Mouse (Mus musculus) liver, embryonic 12.5 days (tissue): ENCODE data around the gene Tns1. TPM values are rescaled to one million over a fixed set of nuclear protein-coding genes. Genes with fewer than 3 reads are reported as not detected.
A peak's percentile ranks its signal among the peaks of the same experiment; 100 is the strongest.

ENCODE experiments used
- ATAC-seq: fragments of 200-750 bp; cut with Nextera tagmentation; 2 replicates; pipeline ENCODE4 v1.8.0; 2017; ENCODE audit warnings: moderate number of reproducible peaks, mild to moderate bottlenecking, moderate library complexity
- H3K27ac ChIP-seq: fragments of 300-500 bp; sonication (generic); 2 replicates; pipeline ENCODE4 v1.5.1; 2016; ENCODE audit warnings: mild to moderate bottlenecking
- H3K27me3 ChIP-seq: fragments of 300-500 bp; sonication (generic); replicated peaks from 2 replicates; pipeline ENCODE4 v1.6.1; 2016; ENCODE audit warnings: mild to moderate bottlenecking, moderate library complexity
- H3K36me3 ChIP-seq: fragments of 300-500 bp; sonication (generic); 2 replicates; pipeline ENCODE4 v1.6.1; 2016; ENCODE audit warnings: mild to moderate bottlenecking, moderate library complexity
- H3K4me1 ChIP-seq: fragments of 300-500 bp; sonication (generic); 2 replicates; pipeline ENCODE4 v1.6.1; 2016
- H3K4me2 ChIP-seq: fragments of 300-500 bp; sonication (generic); 2 replicates; pipeline ENCODE4 v1.6.1; 2016; ENCODE audit warnings: mild to moderate bottlenecking, moderate library complexity
- H3K4me3 ChIP-seq: fragments of 300-500 bp; sonication (generic); 2 replicates; pipeline ENCODE4 v1.5.1; 2016; ENCODE audit warnings: mild to moderate bottlenecking, moderate library complexity
- H3K9ac ChIP-seq: fragments of 300-500 bp; sonication (generic); 2 replicates; pipeline ENCODE4 v1.6.1; 2016; ENCODE audit warnings: mild to moderate bottlenecking, moderate library complexity
- H3K9me3 ChIP-seq: fragments of 300-500 bp; sonication (generic); replicated peaks from 2 replicates; pipeline ENCODE4 v1.6.1; 2016; ENCODE audit warnings: mild to moderate bottlenecking, moderate library complexity
- WGBS: fragments of 180-500 bp; shearing (Covaris S2); methylation state at CpG from one replicate; pipeline ENCODE4 v1.1.7; 2016; ENCODE audit not compliant: insufficient replicate concordance; 5-methylcytosine and 5-hydroxymethylcytosine counted together
- polyA plus RNA-seq: library from polyadenylated mRNA; unstranded; fragments of >200 nt; fragmentation: Nextera tagmentation; extraction: Ambion mirVana; gene quantifications from 2 replicates; pipeline ENCODE4 v1.2.1, GENCODE M21; 2016

Tns1 gene
- polyA plus RNA-seq, 1 experiment from 2014 or later = 13.1 TPM

DNA sequence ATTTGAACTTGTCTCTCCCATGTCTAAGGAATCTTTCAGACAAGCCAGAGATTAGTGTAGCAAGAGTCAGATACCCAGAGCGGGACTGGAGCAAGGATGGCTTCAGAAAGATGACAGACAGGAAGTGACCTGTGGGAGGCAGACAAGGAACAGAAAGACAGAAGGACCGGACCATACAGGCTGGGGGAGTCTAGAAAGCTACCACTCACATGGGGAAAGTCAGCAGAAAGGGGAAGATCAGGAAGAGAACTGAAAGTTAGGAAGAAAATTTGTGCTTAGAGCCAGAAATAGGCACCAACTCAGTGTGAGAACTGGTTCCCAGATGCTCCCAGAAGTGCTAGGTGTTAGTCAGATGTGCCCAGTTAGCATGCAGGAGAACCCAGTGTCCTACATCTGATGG lies 71.2 kb downstream of the Tns1 start:
- H3K27me3 ChIP-seq = peaks cover 11% of the 10 kb centered on the region; the same call in 1 of the 2 replicates
- no peak overlapping the region for H3K4me3 ChIP-seq
- no peak for ATAC-seq
- H3K27ac ChIP-seq = no peak overlapping the region
- peaks cover 9% of the 10 kb centered on the region; the same call in 1 of the 2 replicates for H3K4me1 ChIP-seq
- no peaks in the 10 kb centered on the region for H3K9me3 ChIP-seq
- no peak overlapping the region for H3K9ac ChIP-seq
- no peak overlapping the region for H3K4me2 ChIP-seq
- no peaks in the 10 kb centered on the region for H3K36me3 ChIP-seq
- 31% methylated on average over 2 of the region's 2 CpGs for WGBS

DNA sequence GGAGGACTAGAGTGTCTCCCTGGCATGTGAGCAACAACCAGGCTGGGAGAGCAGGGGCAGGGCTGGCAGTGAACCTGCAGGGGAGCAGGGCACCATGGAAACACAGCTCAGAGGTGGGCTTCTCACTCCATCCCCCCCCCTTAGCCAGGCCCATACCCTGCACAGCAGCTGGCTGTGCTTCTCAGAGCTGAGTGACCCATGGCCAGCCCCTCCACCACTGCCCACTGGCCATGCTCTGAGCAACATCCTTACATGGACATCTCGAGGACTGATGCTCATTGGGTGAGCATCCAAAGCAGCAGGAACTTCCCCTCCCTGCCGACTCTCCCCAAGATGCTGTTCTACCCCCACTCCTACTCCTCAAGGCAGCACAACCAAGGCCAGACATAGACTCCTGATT lies 72.9 kb downstream of the Tns1 start:
- 16% methylated on average over 2 of the region's 2 CpGs for WGBS
- H3K27me3 ChIP-seq = peaks cover 12% of the 10 kb centered on the region; the same call in 1 of the 2 replicates
- no peak overlapping the region for H3K27ac ChIP-seq
- H3K9me3 ChIP-seq = no peaks in the 10 kb centered on the region
- H3K36me3 ChIP-seq = no peaks in the 10 kb centered on the region
- peaks cover 9% of the 10 kb centered on the region; the same call in 1 of the 2 replicates for H3K4me1 ChIP-seq
- no peak overlapping the region for H3K4me2 ChIP-seq
- no peak overlapping the region for H3K9ac ChIP-seq
- no peak overlapping the region for H3K4me3 ChIP-seq
- no peak for ATAC-seq

DNA sequence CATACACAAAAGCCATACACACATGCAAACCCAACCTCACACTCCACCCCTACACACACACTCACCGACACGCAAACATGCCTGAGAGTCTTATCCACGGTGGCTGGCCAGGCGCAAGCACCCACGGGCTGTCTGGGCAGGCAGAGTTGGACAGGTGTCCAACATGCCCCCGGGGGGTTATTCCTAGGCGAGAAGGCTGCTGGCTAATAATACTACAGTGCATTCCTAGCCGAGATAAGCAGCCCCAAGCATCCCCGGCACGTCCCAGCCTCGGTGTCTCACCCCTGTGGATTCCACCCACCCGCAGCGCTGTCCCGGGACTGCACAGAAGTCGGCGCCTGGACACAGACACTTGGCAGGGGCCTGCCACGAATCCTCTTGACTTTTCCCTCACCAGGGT lies 74.8 kb downstream of the Tns1 start:
- Histone ChIP-seq H3K36me3 (no peaks in the 10 kb centered on the region), H3K9me3 (no peaks in the 10 kb centered on the region), H3K4me2 (no peak overlapping the region), H3K4me1 (peaks cover 14% of the 10 kb centered on the region), H3K9ac (no peak overlapping the region), H3K4me3 (no peak overlapping the region), H3K27me3 (0 out of 2 replicates have a peak, but pooled peaks cover 8% of the 10 kb centered on the region), H3K27ac (no peak overlapping the region)
- 73% methylated on average over 17 of the region's 17 CpGs for WGBS
- no peak for ATAC-seq

DNA sequence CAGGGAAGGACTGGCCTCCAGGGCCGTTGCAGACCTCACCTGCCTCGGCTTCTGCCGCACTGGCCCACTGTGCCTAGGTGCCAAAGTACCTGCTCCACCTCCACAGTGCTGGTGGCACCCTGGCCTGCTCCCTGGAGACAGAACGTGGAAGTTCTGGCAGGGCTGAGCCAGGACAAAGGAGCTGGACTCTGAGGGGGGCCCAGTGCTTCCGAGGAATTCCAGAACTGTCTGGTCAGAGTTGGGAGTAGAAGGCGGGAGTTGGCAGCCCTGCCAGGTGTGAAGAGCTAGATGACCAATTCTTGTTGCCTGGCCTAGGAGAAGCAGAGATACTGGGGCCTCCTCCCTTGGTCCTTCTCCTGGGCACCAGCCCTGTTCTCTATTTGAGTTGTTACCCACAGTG lies 76.5 kb downstream of the Tns1 start:
- no peak overlapping the region for H3K9ac ChIP-seq
- ATAC-seq = no peak
- H3K4me3 ChIP-seq = no peak overlapping the region
- WGBS = 53% methylated on average over 6 of the region's 6 CpGs
- no peaks in the 10 kb centered on the region for H3K36me3 ChIP-seq
- H3K4me1 ChIP-seq = peaks cover 24% of the 10 kb centered on the region
- 0 out of 2 replicates have a peak, but pooled peaks cover 8% of the 10 kb centered on the region for H3K27me3 ChIP-seq
- no peak overlapping the region for H3K4me2 ChIP-seq
- no peak overlapping the region for H3K27ac ChIP-seq
- no peaks in the 10 kb centered on the region for H3K9me3 ChIP-seq

DNA sequence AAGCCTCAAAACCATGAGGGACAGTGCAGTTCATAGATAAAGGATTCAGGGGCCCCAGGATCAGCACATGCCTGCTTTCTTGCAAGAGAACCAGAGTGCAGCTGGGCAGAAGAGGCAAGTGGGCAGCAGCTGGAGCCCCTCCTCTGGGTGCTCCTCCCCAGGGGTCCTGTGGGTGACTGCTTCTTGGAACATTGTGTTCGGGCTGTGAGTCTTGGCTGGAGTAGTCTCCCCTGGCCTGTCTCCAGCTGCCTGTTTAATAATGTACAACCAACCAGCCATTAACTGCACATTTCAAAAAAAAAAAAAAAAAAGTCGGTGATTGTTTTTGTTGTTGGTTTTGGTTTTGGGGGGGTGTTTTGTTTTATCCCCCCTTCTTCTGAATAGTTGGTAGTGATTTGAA lies 76.9 kb downstream of the Tns1 start:
- no peak overlapping the region for H3K4me3 ChIP-seq
- no peaks in the 10 kb centered on the region for H3K9me3 ChIP-seq
- H3K9ac ChIP-seq = no peak overlapping the region
- no peaks in the 10 kb centered on the region for H3K36me3 ChIP-seq
- no peak overlapping the region for H3K27ac ChIP-seq
- 66% methylated on average over 2 of the region's 2 CpGs for WGBS
- no peak overlapping the region for H3K4me2 ChIP-seq
- peaks cover 28% of the 10 kb centered on the region for H3K4me1 ChIP-seq
- H3K27me3 ChIP-seq = 0 out of 2 replicates have a peak, but pooled peaks cover 8% of the 10 kb centered on the region
- no peak for ATAC-seq

DNA sequence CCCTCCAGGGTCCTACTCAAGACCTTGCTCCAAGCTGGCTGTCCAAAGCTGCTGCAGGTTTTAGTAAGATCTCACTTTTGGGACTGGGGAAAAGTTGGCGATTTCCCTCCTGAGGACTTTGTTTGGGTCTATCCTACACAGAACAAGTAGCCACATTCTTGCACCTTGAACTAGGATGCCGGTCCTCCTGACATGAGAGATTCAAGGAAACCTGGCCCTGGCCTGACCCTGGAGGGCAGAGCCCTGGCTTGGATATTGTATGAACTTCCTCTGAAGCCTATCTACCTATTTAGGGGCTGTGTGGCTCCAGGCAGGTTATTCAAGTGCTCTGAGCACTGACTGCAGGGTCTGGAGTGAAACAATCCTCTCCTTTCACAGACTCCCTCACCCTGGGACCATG lies 79.2 kb downstream of the Tns1 start:
- Histone ChIP-seq H3K4me1 (peaks cover 47% of the 10 kb centered on the region), H3K27ac (no peak overlapping the region)
- no peak for ATAC-seq

DNA sequence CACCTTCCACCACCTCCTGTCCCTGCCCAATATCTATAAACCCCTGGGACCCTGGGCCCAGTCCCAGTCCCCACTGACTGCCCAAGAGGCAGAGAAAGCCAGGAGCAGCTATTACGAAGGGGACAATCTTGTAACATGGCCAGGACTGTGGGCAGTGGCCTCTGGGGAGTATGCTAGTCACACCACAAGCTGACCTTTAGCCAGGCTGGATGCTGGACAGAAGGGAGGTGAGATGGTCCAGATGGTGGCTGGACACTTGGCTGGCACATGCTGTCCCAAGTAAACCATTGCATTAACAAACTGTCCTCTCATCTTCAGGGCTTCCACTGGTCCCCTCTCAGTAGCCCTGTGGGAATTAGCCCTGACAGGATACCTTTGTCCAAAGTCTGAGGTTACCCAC lies 79.8 kb downstream of the Tns1 start:
- Histone ChIP-seq H3K27me3 (0 out of 2 replicates have a peak, but pooled peaks cover 12% of the 10 kb centered on the region), H3K9ac (no peak overlapping the region), H3K4me3 (no peak overlapping the region), H3K36me3 (no peaks in the 10 kb centered on the region), H3K4me1 (peaks cover 47% of the 10 kb centered on the region), H3K27ac (no peak overlapping the region), H3K4me2 (no peak overlapping the region), H3K9me3 (no peaks in the 10 kb centered on the region)
- 56% methylated on average over 1 of the region's 1 CpGs for WGBS
- ATAC-seq = no peak

More for the DNA sequence above, 79.2 kb downstream of the Tns1 start:
- Histone ChIP-seq H3K4me3 (no peak overlapping the region), H3K9me3 (no peaks in the 10 kb centered on the region), H3K9ac (no peak overlapping the region), H3K36me3 (no peaks in the 10 kb centered on the region), H3K27me3 (0 out of 2 replicates have a peak, but pooled peaks cover 7% of the 10 kb centered on the region), H3K4me2 (no peak overlapping the region)
- 76% methylated on average over 2 of the region's 2 CpGs for WGBS

DNA sequence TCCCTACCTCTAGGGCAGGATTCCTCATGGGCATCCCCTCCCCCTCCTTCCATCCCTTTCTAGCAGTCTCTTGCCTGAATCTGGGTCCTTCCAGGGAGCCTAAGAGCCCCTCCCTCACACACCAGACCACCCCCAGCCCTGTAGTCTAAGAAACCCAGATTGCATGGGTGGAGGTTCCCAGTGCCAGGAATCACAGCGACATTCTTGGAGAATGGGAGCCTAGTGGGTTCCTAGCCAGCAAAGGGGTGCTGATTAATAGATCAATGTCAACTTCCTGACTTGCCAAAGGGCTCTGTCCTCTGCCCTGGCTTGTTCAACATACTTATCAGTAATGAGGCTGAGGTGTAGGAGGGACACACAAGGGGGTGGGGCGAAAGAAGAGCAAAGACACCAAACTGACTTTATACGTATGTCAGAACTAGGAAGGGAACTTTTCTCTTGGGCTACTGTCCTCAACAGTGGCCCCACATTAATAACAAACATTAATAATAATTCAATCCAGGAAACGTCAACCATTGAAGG lies 80.6 kb downstream of the Tns1 start:
- WGBS = 22% methylated on average over 4 of the region's 4 CpGs

DNA sequence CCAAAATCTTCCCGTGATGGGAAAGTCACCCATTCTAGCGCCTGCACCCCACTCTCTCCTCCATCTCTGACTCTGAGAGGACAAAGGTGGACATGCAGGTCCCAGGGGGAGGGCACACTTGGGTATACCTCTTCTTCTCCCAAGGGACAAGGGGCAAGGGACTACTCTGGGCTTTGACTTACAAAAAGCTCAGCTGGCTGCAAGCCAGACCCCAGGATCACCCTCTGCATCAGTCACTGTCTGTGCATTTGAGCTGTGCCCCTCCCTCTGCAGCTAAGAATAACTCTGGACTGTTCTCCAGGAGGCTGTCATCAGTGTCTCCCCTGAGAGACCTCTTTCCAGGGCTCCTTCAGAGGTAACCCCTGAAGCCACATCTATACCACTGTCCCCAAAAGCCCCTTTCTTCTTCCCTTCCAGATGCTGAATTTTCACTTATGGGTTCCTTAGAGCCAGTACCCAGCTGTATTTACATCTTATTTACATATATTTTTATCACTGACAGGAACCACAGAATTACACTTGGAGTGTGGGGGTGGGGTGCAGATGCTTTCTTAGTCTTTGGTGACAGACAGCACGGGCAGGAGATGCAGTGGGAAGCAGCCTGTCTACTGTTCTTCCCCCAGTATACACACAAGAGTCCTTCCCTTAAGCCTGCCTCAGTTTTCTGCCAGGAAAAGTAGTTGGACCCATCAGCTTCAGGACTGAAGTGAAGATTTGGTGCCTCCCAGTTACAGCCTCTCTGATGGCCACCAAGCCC lies 81.4 kb downstream of the Tns1 start:
- H3K4me3 ChIP-seq = no peak overlapping the region
- WGBS = 38% methylated on average over 3 of the region's 3 CpGs
- H3K9ac ChIP-seq = no peak overlapping the region
- no peak overlapping the region for H3K27ac ChIP-seq
- H3K36me3 ChIP-seq = no peaks in the 10 kb centered on the region
- H3K4me1 ChIP-seq = peaks cover 47% of the 10 kb centered on the region
- peak overlapping the region; percentile 29; the same call in 1 of the 2 replicates for H3K4me2 ChIP-seq
- no peaks in the 10 kb centered on the region for H3K9me3 ChIP-seq
- peaks cover 11% of the 10 kb centered on the region; the same call in 1 of the 2 replicates for H3K27me3 ChIP-seq
- ATAC-seq = no peak

More for the DNA sequence above, 80.6 kb downstream of the Tns1 start:
- Histone ChIP-seq H3K9me3 (no peaks in the 10 kb centered on the region), H3K9ac (no peak overlapping the region), H3K4me2 (peak overlapping the region; percentile 29; the same call in 1 of the 2 replicates), H3K27me3 (peaks cover 12% of the 10 kb centered on the region; the same call in 1 of the 2 replicates), H3K4me3 (no peak overlapping the region), H3K4me1 (peaks cover 47% of the 10 kb centered on the region), H3K27ac (no peak overlapping the region), H3K36me3 (no peaks in the 10 kb centered on the region)
- peak; percentile 40; the same call in 1 of the 2 replicates for ATAC-seq

DNA sequence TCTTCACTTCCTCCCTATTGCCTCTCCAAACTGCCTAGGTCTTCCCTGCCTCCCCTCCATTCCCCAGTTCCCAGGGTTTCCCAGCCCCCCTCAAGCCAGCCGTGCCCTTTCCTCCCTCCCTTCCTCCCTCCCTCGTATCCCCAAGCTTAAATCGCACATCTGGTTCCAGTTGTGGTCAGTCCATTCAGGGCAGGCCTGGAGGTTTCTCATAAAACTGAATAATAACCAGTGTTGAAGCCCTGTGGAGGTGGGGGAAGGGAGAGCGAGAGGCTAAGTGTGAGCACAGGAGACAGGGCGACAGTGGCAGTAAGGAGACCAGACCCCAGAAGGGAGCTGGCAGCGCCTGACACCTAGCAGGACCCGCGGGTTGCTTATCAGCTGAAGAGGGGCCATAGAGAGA lies 82.6 kb downstream of the Tns1 start:
- peak overlapping the region; percentile 32; the same call in 1 of the 2 replicates for H3K9ac ChIP-seq
- H3K27ac ChIP-seq = peak overlapping the region; percentile 64
- H3K4me1 ChIP-seq = peaks cover 53% of the 10 kb centered on the region
- H3K9me3 ChIP-seq = no peaks in the 10 kb centered on the region
- no peak overlapping the region for H3K4me3 ChIP-seq
- peaks cover 23% of the 10 kb centered on the region for H3K27me3 ChIP-seq
- WGBS = 18% methylated on average over 8 of the region's 8 CpGs
- ATAC-seq = no peak
- no peaks in the 10 kb centered on the region for H3K36me3 ChIP-seq
- H3K4me2 ChIP-seq = peak overlapping the region; percentile 49

DNA sequence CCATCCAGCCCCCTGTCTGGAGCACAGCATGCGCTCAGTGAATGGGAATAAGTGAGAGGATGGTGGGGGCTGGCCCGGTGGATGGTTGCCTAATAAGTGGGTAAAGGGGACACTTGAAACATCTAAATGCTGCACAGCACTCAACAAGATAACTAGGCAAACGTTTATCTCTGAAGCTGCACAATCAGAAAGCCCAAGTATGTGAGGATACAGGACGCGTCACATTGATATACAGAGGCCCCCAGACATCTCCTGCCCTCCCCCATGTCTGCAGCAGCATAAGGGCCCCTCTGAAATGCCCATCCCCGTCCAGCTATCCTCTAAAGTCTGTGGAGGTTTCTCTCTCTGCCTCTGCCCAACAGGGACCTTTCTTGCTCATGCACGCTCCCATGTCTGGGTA lies 83.1 kb downstream of the Tns1 start:
- Histone ChIP-seq H3K27ac (peak overlapping the region; percentile 64), H3K27me3 (peaks cover 28% of the 10 kb centered on the region), H3K4me2 (peak overlapping the region; percentile 49), H3K36me3 (no peaks in the 10 kb centered on the region), H3K9ac (no peak overlapping the region), H3K4me3 (no peak overlapping the region), H3K9me3 (no peaks in the 10 kb centered on the region), H3K4me1 (peaks cover 58% of the 10 kb centered on the region)
- 37% methylated on average over 7 of the region's 7 CpGs for WGBS
- peak; percentile 70 for ATAC-seq
